Mouse (Mus musculus) heart, postnatal 0 days (tissue): ENCODE data around the gene Phactr1.

Experiments
- CTCF ChIP-seq: IDR thresholded peaks from 2 replicates; pipeline ENCODE4 v1.5.1; 2016; ENCODE audit warnings: antibody characterized with exemption, control low read depth, low read depth
- EP300 ChIP-seq: IDR thresholded peaks from 2 replicates; pipeline ENCODE4 v1.6.1; 2016; ENCODE audit warnings: antibody characterized with exemption, low read depth

DNA sequence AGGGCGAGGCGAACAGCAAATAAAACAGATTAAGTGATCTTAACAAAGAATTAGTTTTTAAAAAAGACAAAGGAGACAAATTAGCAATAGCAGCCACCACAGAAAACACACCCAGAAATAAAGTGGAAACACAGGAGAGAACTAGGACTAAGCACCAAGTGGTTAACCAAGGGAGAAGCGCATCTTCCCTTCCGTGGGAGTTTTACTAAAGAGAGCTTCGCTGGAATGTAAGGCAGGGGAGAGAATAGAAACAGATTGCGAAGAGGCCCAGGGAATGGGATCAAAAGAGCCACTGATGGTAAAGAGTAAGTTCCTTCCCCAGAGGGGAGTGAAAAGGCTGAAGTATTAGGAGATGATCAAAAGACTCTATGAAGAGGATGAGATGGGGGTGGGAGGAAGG, 30.2 kb upstream of the Phactr1 start:
- no peak for TF ChIP-seq EP300
- TF ChIP-seq CTCF = no peak
